Mouse (Mus musculus): ENCODE measurements around the gene Enho. TPM values are rescaled to one million over a fixed set of nuclear protein-coding genes. Genes with fewer than 3 reads are reported as not detected.

The Enho gene
- polyA plus RNA-seq, 1 experiment from 2014 or later: 50.9 TPM

DNA sequence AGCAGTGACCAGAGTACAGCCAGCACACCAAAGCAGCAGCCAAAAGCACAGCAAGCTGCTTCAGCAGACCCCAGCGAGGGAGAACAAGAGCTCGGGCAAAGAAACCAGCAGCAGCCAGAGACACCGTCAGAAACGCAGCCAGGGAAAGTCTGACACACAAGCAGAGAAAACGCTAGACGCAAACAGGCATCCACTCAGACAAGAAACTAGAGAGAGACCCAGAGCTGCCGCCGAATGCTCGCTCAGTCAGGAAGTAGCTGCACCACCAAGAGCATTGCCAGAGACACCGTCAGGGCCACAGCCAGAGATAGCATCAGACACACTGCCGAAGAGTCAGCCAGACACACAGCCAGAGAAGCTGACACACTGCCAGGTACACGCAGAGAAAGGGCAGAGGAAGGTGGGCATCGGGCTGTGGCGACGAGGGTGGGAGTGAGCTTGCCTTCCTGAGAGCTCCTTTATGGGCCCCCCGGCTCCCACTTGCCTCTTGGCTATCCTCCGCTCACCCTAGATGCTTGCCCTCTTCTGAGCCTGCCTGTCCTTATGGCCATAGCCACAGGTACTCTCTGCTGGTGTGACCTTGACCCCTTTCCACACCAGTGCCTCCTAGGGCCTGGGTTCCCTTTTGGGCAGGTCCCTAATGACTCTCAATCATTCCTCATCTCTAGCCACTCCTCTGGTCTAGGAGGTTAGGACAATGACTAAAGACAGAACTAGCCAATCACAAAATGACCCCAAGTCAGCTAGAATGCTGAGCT is 36.3 kb upstream of the Enho start:
- H3K36me3 ChIP-seq: peaks cover 94% of the 10 kb centered on the region
- DNase-seq (ENCODE audit: low spot score): no peak
- H3K9me3 ChIP-seq: no peaks in the 10 kb centered on the region
- H3K27ac ChIP-seq: peak overlapping the region; percentile 70
- H3K4me1 ChIP-seq (replicated peaks): peaks cover 94% of the 10 kb centered on the region
- 0 out of 2 replicates have a peak, but pooled peaks cover 10% of the 10 kb centered on the region for H3K27me3 ChIP-seq (ENCODE audit: insufficient read depth, poor library complexity, severe bottlenecking)
- 80% methylated on average over 17 of the region's 17 CpGs for WGBS
- no peak overlapping the region for H3K4me3 ChIP-seq

DNA sequence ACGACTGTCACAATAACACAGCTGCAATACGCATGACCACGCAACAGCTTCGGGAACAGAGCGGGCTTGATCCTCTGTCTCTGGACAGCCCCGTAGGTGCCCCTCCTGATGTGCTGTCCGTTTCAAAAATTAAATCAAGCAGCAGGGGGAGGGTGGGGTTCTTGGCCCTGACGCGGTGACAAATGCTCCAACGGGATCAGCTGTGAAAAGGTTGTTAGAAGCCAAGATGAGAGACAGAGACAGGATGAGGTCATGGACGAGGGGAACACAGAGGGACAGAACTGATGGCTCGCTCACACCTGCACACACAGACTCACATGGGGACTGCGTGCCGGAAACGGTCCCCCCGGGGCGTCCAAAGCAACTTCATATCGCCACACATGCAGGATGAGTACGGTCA is 33.1 kb upstream of the Enho start:
- peaks cover 97% of the 10 kb centered on the region for H3K36me3 ChIP-seq
- H3K27ac ChIP-seq: peak overlapping the region; percentile 84
- 0 out of 2 replicates have a peak, but pooled peaks cover 15% of the 10 kb centered on the region for H3K27me3 ChIP-seq (ENCODE audit: insufficient read depth, poor library complexity, severe bottlenecking)
- peak; percentile 12 for DNase-seq (ENCODE audit: low spot score)
- 60% methylated on average over 19 of the region's 19 CpGs for WGBS
- no peaks in the 10 kb centered on the region for H3K9me3 ChIP-seq
- H3K4me3 ChIP-seq: no peak overlapping the region
- H3K4me1 ChIP-seq (replicated peaks): peaks cover 80% of the 10 kb centered on the region

DNA sequence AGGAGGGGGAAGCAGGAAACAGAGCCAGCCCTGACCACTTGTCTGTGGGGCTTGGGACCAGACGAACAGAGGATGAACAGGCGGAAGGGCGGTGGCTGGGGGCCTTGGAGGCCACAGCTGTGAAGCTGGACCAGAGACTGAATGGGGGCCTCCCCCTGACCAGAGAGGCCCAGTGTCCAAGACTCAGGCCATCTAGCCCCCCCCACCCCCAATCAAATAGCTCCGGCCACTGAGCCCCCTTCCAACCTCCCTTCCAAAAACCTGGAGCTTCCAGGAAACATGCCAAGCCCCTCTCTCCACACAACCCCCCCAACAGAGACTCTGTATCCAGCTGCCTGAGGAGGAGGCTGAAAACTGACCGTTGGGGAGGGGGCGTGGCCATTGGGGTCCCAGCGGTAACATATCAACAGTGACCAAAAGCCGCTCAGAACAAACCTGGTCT is 32.4 kb upstream of the Enho start:
- peak overlapping the region; percentile 84 for H3K27ac ChIP-seq
- no peaks in the 10 kb centered on the region for H3K9me3 ChIP-seq
- peak; percentile 20 for DNase-seq (ENCODE audit: low spot score)
- H3K4me3 ChIP-seq: peak overlapping the region; percentile 20
- 31% methylated on average over 8 of the region's 8 CpGs for WGBS
- peaks cover 74% of the 10 kb centered on the region for H3K4me1 ChIP-seq (replicated peaks)
- peaks cover 99% of the 10 kb centered on the region for H3K36me3 ChIP-seq
- H3K27me3 ChIP-seq (ENCODE audit: insufficient read depth, poor library complexity, severe bottlenecking): 0 out of 2 replicates have a peak, but pooled peaks cover 15% of the 10 kb centered on the region

DNA sequence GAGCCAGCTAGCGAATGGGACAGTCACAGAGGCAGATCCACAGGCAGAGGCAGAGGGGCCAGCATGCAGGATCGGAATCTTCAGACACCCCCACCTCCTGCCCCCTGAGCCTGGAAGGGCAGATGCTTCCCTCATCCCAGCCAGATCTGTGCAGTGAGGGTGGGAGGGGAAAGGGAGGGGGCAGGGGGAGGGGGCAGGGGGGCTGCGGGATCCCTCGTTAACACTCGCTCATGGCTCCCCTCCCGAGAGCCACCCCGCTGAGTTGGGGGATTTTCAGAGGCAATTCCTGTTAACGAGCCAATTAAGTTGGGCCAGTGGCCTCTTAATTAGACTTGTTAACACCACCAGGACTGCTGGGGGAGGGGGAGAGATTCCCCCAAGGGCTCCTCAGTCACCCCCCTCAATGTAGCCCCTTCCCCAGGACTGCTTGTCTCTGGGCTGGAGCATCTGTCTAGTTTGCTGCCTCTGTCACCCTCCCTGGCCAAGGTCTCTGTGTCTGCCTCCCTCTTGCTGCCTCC is 31.9 kb upstream of the Enho start:
- 0 out of 2 replicates have a peak, but pooled peaks cover 11% of the 10 kb centered on the region for H3K27me3 ChIP-seq (ENCODE audit: insufficient read depth, poor library complexity, severe bottlenecking)
- 16% methylated on average over 8 of the region's 8 CpGs for WGBS
- peak overlapping the region; percentile 20 for H3K4me3 ChIP-seq
- H3K4me1 ChIP-seq (replicated peaks): peaks cover 71% of the 10 kb centered on the region
- no peak for DNase-seq (ENCODE audit: low spot score)
- peaks cover 99% of the 10 kb centered on the region for H3K36me3 ChIP-seq
- H3K9me3 ChIP-seq: no peaks in the 10 kb centered on the region
- peak overlapping the region; percentile 84 for H3K27ac ChIP-seq

DNA sequence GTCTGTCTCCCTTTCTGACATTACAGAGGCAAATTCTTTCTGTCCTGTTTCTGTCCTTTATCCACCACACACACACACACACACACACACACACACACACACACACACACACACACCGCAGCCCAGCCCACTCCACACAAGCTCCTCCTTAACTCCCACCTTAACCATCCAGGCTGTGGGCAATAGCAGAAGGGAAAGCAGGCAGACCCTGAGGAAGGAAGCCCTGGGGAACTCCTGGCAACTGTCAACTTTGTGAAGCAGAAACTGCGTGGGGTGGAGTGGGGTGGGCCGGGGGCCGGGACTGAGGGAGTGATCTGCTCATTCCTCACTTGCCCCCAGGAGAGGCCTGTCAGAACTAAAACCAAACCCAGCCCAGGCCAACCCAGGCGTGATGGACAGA is 31.4 kb upstream of the Enho start:
- no peak for DNase-seq (ENCODE audit: low spot score)
- Histone ChIP-seq H3K9me3 (no peaks in the 10 kb centered on the region), H3K4me3 (0 out of 2 replicates have a peak overlapping the region, but pooled peaks have one; percentile 20), H3K27me3 (ENCODE audit: insufficient read depth, poor library complexity, severe bottlenecking) (0 out of 2 replicates have a peak, but pooled peaks cover 9% of the 10 kb centered on the region), H3K36me3 (peaks cover 99% of the 10 kb centered on the region), H3K27ac (peak overlapping the region; percentile 84), H3K4me1 (replicated peaks) (peaks cover 71% of the 10 kb centered on the region)
- 51% methylated on average over 5 of the region's 5 CpGs for WGBS

DNA sequence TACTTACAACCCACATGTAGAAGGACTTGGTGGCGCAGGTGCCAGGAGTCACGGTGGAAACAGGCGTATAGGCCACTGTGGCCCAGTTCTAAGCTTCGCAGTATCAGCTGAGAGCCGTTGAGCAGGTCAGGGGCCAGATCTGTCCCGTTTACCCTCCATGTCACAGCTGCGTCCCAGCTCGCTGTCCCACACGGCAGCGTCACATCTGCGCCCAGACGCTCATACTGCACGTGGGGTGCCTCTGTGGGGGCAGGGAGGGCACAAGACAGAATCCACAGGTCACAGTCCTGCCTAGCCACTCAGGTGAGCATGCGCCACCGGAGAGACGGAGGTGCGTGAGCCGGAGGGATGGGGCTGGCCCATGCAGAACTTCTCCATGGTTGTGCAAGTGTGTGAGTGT is 30.7 kb upstream of the Enho start:
- H3K27me3 ChIP-seq (ENCODE audit: insufficient read depth, poor library complexity, severe bottlenecking): 0 out of 2 replicates have a peak, but pooled peaks cover 9% of the 10 kb centered on the region
- peaks cover 98% of the 10 kb centered on the region for H3K36me3 ChIP-seq
- no peak overlapping the region for H3K4me3 ChIP-seq
- H3K27ac ChIP-seq: peak overlapping the region; percentile 84; the same call in 1 of the 2 replicates
- peaks cover 70% of the 10 kb centered on the region for H3K4me1 ChIP-seq (replicated peaks)
- 83% methylated on average over 18 of the region's 18 CpGs for WGBS
- DNase-seq (ENCODE audit: low spot score): no peak
- no peaks in the 10 kb centered on the region for H3K9me3 ChIP-seq

DNA sequence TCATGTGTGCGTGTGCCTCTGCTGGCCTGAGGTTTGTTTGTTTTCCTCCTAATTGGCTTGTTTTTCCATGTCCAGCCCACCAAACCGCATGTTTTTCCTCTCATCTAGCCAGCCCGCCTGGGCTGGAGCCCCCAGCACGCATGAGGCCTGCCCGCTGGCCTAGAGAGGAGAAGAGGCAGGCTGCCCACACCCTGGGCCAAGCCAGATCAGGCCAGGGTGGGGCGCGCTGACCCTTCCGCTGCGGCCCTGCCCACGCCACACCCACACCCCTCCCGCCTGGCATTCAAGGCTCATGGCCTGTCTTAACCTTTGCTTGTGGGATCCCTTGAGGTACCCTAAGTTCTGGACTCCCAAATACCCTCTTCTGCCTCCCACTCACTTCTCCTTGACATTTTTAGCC is 26.5 kb upstream of the Enho start:
- Histone ChIP-seq H3K9me3 (no peaks in the 10 kb centered on the region), H3K36me3 (peaks cover 95% of the 10 kb centered on the region), H3K27me3 (ENCODE audit: insufficient read depth, poor library complexity, severe bottlenecking) (0 out of 2 replicates have a peak, but pooled peaks cover 5% of the 10 kb centered on the region), H3K4me3 (no peak overlapping the region), H3K4me1 (replicated peaks) (peaks cover 75% of the 10 kb centered on the region), H3K27ac (peak overlapping the region; percentile 5; the same call in 1 of the 2 replicates)
- DNase-seq (ENCODE audit: low spot score): peak; percentile 5
- WGBS: 68% methylated on average over 11 of the region's 11 CpGs

DNA sequence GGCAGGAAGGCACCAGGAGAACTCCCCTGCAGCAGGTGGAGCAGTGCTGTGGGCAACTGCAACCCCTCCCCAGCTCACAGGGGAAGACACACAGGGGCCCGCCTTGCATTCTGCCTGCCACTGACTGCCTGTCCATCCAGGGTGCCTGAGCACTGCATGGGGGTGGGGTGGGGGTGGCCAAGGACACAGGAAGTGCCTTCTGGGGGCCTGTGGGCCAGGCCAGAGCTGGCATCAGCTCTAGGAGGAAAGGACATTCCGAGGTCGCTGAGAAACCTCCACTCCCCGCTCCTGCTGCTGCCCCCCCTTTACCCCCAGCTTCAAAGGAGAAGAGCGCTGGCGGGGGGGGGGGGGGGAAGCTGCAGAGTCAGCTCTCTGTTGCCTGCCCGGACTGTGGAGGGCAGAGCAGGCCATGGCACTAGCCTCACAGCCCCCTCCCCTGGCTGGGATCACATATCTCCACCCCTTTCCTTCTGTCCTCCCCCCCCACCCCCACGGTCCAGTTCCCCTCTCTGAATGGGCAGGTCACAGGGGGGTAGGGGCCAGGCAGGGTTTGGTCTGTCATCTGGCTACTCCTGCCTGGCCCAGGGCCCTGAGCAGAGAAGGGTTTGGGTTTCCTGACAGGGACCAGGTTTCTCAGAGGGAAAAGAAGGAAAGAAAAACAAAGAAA is 25.0 kb upstream of the Enho start:
- Histone ChIP-seq H3K36me3 (peaks cover 95% of the 10 kb centered on the region), H3K27ac (peak overlapping the region; percentile 85), H3K27me3 (ENCODE audit: insufficient read depth, poor library complexity, severe bottlenecking) (0 out of 2 replicates have a peak, but pooled peaks cover 3% of the 10 kb centered on the region), H3K4me1 (replicated peaks) (peaks cover 75% of the 10 kb centered on the region), H3K9me3 (no peaks in the 10 kb centered on the region), H3K4me3 (peak overlapping the region; percentile 25; the same call in 1 of the 2 replicates)
- DNase-seq (ENCODE audit: low spot score): peak; percentile 73
- 5% methylated on average over 6 of the region's 8 CpGs for WGBS

DNA sequence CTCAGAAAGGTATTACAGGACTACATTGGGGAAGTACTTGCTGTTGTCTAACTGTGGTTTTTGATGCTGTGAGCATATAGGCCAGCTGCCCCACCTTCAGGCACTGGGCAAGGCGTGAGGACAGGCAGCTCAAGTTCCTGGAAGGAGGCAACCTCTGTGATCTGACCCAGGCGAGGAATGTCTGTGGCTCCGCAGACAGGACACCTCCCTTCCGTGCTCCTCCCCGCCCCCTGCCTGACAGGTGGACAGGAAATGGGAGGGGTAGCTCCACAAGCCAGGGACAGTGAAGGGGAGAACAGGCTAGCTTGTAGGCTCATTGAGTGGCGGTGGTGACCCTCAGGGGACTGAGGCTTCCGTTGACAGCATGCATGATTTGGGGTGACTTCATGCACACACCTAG is 24.4 kb upstream of the Enho start:
- Histone ChIP-seq H3K27me3 (ENCODE audit: insufficient read depth, poor library complexity, severe bottlenecking) (0 out of 2 replicates have a peak, but pooled peaks cover 8% of the 10 kb centered on the region), H3K27ac (peak overlapping the region; percentile 85), H3K36me3 (peaks cover 95% of the 10 kb centered on the region), H3K4me3 (no peak overlapping the region), H3K9me3 (no peaks in the 10 kb centered on the region), H3K4me1 (replicated peaks) (peaks cover 76% of the 10 kb centered on the region)
- DNase-seq (ENCODE audit: low spot score): peak; percentile 15
- 44% methylated on average over 7 of the region's 7 CpGs for WGBS

DNA sequence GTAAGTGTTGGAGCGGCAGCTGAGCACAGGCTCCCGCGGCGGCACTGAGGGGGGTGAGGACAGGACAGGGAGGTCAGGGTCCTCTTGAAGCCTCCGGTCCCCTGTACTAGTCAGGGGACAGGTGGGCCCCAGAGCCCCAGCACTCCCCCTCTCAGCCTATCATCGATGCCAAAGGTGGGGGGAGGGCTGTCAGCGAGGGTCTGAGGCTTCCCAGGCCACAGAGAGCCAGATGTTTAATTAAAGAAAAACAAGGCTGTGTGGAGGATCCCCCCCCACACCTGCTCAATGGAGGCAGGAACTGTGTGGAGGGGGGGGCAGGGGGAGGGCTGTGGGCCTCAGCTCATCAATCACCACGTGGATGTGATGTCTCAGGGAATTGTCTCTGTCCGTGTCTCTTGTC is 23.5 kb upstream of the Enho start:
- Histone ChIP-seq H3K4me3 (no peak overlapping the region), H3K27me3 (ENCODE audit: insufficient read depth, poor library complexity, severe bottlenecking) (0 out of 2 replicates have a peak, but pooled peaks cover 12% of the 10 kb centered on the region), H3K4me1 (replicated peaks) (peaks cover 85% of the 10 kb centered on the region), H3K9me3 (no peaks in the 10 kb centered on the region), H3K27ac (peak overlapping the region; percentile 41), H3K36me3 (peaks cover 96% of the 10 kb centered on the region)
- peak; percentile 20 for DNase-seq (ENCODE audit: low spot score)
- 48% methylated on average over 9 of the region's 9 CpGs for WGBS

DNA sequence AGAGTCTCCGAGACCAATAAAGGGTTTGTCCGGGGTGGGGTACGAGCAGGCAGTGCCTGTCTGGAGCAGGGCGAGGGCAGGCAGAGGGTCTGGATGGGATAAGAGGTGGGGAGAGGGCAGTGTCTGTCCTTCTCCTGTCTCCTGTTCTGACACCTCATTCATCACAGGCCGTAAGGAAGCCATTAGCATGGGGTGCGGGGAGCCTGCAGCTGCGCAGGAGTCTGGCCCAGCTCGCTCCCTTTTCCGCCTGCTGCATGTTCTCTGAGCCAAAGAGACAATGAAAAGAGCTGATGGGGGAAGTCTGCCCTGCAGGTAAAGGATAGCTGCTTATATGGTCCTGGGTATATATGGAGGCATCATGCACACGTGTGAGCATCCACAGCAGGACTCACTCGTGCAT is 22.6 kb upstream of the Enho start:
- no peaks in the 10 kb centered on the region for H3K9me3 ChIP-seq
- H3K27ac ChIP-seq: peak overlapping the region; percentile 41; the same call in 1 of the 2 replicates
- 75% methylated on average over 11 of the region's 11 CpGs for WGBS
- peaks cover 20% of the 10 kb centered on the region; the same call in 1 of the 2 replicates for H3K27me3 ChIP-seq (ENCODE audit: insufficient read depth, poor library complexity, severe bottlenecking)
- peak; percentile 18 for DNase-seq (ENCODE audit: low spot score)
- no peak overlapping the region for H3K4me3 ChIP-seq
- peaks cover 96% of the 10 kb centered on the region for H3K36me3 ChIP-seq
- H3K4me1 ChIP-seq (replicated peaks): peaks cover 94% of the 10 kb centered on the region

DNA sequence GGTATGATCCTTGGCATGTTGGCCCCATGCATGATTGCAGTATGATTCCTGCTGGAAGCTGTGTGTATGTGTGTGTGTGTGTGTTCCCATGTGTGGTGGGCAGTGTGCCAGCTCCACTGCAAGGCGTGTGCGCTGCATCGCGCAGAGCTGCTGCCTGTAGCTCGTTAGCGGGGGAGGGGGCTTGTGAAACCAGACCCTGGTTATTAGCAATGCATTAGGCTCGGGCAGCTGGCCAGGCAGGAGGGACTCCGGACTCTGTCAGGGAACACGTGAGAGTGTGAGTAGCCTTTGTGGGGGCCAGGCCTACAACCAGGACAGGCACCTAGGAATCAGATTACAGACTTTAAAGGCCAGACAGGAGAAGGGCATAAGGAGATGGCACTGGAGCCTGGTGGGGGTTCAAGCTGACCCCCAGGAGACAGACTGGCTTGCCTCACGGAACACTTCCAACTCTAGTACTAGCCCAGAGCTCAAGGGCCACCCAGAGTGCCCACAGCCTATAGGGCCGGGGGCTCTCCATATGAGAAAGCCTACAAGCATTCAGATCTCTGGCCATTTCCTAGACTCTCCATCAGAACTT is 20.8 kb upstream of the Enho start:
- peaks cover 87% of the 10 kb centered on the region for H3K4me1 ChIP-seq (replicated peaks)

More for the DNA sequence above, 20.8 kb upstream of the Enho start:
- H3K27me3 ChIP-seq (ENCODE audit: insufficient read depth, poor library complexity, severe bottlenecking): peaks cover 20% of the 10 kb centered on the region; the same call in 1 of the 2 replicates
- H3K4me3 ChIP-seq: no peak overlapping the region
- H3K27ac ChIP-seq: peak overlapping the region; percentile 75
- peaks cover 96% of the 10 kb centered on the region for H3K36me3 ChIP-seq
- no peaks in the 10 kb centered on the region for H3K9me3 ChIP-seq
- peak; percentile 65 for DNase-seq (ENCODE audit: low spot score)
- WGBS: 39% methylated on average over 11 of the region's 11 CpGs

Measured in hindbrain, embryonic 10.5 days (tissue).